Mouse (Mus musculus) embryonic fibroblast, embryonic 13.5 days (primary cell): Measurements from ENCODE around the gene Shtn1. TPM values are rescaled to one million over a fixed set of nuclear protein-coding genes. Genes with fewer than 3 reads are reported as not detected.

Source experiments
- H3K27ac ChIP-seq: 2 replicates; pipeline ENCODE4 v1.5.1; 2012; ENCODE audit warnings: low read length, control low read depth, inconsistent platforms; ENCODE audit not compliant: insufficient read depth
- H3K4me1 ChIP-seq: 2 replicates; pipeline ENCODE4 v1.6.1; 2011; ENCODE audit warnings: low read length; ENCODE audit not compliant: control insufficient read depth, insufficient read depth
- H3K4me3 ChIP-seq: 2 replicates; pipeline ENCODE4 v1.5.1; 2011; ENCODE audit warnings: mild to moderate bottlenecking, control low read depth, low read length; ENCODE audit not compliant: insufficient read depth
- CTCF ChIP-seq: IDR thresholded peaks from 2 replicates; pipeline ENCODE4 v1.5.1; 2011; ENCODE audit warnings: mild to moderate bottlenecking, control low read depth, low read length, moderate library complexity, borderline replicate concordance; ENCODE audit not compliant: insufficient read depth
- POLR2A ChIP-seq: IDR thresholded peaks from 2 replicates; pipeline ENCODE4 v1.6.1; 2011; ENCODE audit warnings: low read depth, mild to moderate bottlenecking, control low read depth, low read length, moderate library complexity
- polyA plus RNA-seq: library from polyadenylated mRNA; stranded (reverse); fragments of >200 nt; gene quantifications from 2 replicates; pipeline ENCODE4 v1.2.4, GENCODE M21; 2011; ENCODE audit warnings: low read depth; ENCODE audit not compliant: missing spikeins, insufficient read length

Gene Shtn1
- polyA plus RNA-seq, 1 experiment: 0.56 TPM

- Histone ChIP-seq H3K4me3 (no peak overlapping the region), H3K4me1 (peaks cover 6% of the 10 kb centered on the region), H3K27ac (peak overlapping the region; percentile 51)
- no peak for TF ChIP-seq CTCF
- TF ChIP-seq POLR2A: 0 out of 2 replicates have a peak, but pooled peaks have one; percentile 12
These were observed 97.3 kb downstream of the Shtn1 start for GRCm38 (mm10) chr19:58978401-58979171.

DNA sequence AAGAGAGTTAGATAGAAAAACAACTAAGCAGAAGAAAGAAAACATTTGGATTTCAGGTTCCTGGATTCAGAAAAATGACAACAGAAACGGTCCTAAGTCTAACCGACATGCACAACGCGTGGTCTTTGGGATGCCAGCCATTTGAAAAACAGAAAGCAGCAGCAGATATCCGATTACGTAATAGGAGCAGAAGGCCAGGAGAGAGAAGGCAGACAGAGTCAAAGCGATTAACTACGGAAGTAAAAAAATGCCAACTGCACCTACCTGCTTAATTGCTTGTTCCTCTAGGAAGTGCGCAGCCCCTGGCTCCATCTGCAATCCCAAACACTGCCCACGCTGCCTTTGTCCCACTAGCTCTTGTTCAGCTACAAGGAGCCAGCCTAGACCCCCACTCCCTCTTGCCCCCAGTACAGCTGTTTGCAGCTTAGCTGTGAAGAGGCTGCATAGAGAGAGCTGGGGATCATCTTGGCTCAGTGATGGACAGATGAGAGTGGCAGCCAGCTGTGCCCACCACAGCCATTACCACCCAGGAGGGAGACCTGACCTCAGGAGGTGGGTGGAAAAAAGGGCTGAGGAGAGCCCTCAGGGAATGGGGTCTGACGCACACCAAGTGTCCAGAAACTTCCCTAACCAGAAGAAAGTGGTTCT is 100.6 kb downstream of the Shtn1 start:
- no peak overlapping the region for H3K4me3 ChIP-seq
- peaks cover 5% of the 10 kb centered on the region for H3K4me1 ChIP-seq
- TF ChIP-seq CTCF: no peak
- no peak for TF ChIP-seq POLR2A
- H3K27ac ChIP-seq: no peak overlapping the region

GRCm38 (mm10) chr19:58974126-58974525 is 101.8 kb downstream of the Shtn1 start:
- H3K4me1 ChIP-seq: peaks cover 2% of the 10 kb centered on the region
- no peak overlapping the region for H3K4me3 ChIP-seq
- no peak overlapping the region for H3K27ac ChIP-seq
- no peak for TF ChIP-seq CTCF
- no peak for TF ChIP-seq POLR2A

GRCm38 (mm10) chr19:58970826-58971225 is 105.1 kb downstream of the Shtn1 start:
- no peaks in the 10 kb centered on the region for H3K4me1 ChIP-seq

GRCm38 (mm10) chr19:58968731-58969506 is 107.0 kb downstream of the Shtn1 start:
- no peaks in the 10 kb centered on the region for H3K4me1 ChIP-seq
- TF ChIP-seq CTCF (no peak), POLR2A (no peak)

More at GRCm38 (mm10) chr19:58970826-58971225, 105.1 kb downstream of the Shtn1 start:
- no peak overlapping the region; the same call in 1 of the 2 replicates for H3K4me3 ChIP-seq
- H3K27ac ChIP-seq: no peak overlapping the region
- TF ChIP-seq CTCF: no peak
- TF ChIP-seq POLR2A: no peak

GRCm38 (mm10) chr19:58963011-58963410 is 112.9 kb downstream of the Shtn1 start:
- no peak overlapping the region for H3K27ac ChIP-seq
- no peak overlapping the region for H3K4me3 ChIP-seq
- H3K4me1 ChIP-seq: no peaks in the 10 kb centered on the region
- TF ChIP-seq POLR2A (no peak), CTCF (no peak)

More at GRCm38 (mm10) chr19:58968731-58969506, 107.0 kb downstream of the Shtn1 start:
- H3K4me3 ChIP-seq: no peak overlapping the region
- no peak overlapping the region for H3K27ac ChIP-seq

GRCm38 (mm10) chr19:58954779-58955178 is 121.1 kb downstream of the Shtn1 start:
- TF ChIP-seq POLR2A (no peak), CTCF (no peak)
- H3K27ac ChIP-seq: no peak overlapping the region
- no peaks in the 10 kb centered on the region for H3K4me1 ChIP-seq
- no peak overlapping the region for H3K4me3 ChIP-seq

DNA sequence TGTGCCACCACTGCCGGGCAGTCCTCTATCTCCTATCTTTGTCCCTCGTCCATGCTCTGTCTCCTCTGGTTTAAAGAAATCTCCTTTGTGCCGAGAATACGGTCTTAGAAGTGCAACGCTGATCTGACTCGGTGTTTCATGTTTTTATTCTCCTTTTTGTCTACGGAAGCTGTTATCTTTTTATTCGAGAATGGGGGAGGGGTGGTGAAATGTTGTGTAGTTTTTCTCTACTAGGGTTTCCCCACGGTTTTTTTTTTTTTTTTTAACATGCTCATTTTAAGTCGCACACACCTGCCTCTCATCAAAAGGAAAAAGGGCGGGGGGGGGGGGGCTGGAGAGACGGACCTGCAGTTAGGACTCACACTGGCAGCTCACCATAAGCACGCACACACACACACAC is 123.7 kb downstream of the Shtn1 start:
- Histone ChIP-seq H3K4me1 (no peaks in the 10 kb centered on the region), H3K27ac (no peak overlapping the region), H3K4me3 (no peak overlapping the region)
- TF ChIP-seq CTCF: no peak
- no peak for TF ChIP-seq POLR2A

DNA sequence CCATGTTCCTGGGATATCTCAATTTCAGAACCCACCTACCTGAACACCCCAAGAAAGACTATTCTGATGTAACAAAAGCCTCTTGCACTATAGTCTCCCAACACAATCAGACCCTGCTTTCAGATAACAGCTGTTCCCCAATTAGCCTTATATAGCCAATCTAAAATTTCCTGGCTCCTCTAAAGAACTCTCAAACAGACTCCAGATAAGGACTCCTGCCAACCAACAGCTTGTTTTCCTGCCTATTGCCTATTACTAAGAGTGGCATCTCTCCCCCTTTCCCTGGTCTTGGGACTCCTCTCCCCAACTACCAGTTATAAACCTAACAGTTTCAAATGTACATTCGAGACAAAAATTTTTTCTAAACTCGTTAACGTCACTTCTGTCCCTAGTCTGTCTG is 124.4 kb downstream of the Shtn1 start:
- H3K4me1 ChIP-seq: no peaks in the 10 kb centered on the region
- no peak overlapping the region for H3K4me3 ChIP-seq
- no peak overlapping the region for H3K27ac ChIP-seq
- no peak for TF ChIP-seq CTCF
- no peak for TF ChIP-seq POLR2A
